Mouse (Mus musculus) ZHBTc4 (cell line): Measurements from ENCODE around the gene Armcx4.

Source experiments
- DNase-seq: peaks from one replicate; pipeline ENCODE4 v3.0.0-alpha.2; 2011; ENCODE audit warnings: low read depth, low spot score

Gene Armcx4

GRCm38 (mm10) chrX:134686267-134686666 is at the start of gene Armcx4:
TSS of gene Armcx4 (plus strand) at chrX:134686519.
- DNase-seq, result peak; percentile 88

GRCm38 (mm10) chrX:134641000-134641760 is 45.1 kb upstream of the Armcx4 start:
- no peak for DNase-seq

- DNase-seq, result no peak
Observed at GRCm38 (mm10) chrX:134646338-134646737, 40.0 kb upstream of the Armcx4 start.

DNA sequence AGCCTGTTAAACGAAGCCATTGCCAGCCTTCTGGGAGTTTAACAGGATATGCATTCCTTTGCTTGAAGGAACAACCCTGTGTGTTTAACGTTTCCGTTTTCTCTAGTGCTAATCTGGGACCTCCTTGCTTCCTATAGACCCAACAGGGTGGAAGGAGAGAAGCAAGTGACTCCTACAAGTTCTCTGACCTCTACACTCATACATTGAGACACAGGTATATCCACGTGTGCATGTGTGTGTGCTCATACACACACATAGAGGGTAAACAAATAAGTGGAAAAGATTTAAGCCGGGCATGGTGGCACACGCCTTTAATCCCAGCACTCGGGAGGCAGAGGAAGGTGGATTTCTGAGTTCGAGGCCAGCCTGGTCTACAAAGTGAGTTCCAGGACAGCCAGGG is 38.9 kb upstream of the Armcx4 start:
- DNase-seq, result no peak

DNA sequence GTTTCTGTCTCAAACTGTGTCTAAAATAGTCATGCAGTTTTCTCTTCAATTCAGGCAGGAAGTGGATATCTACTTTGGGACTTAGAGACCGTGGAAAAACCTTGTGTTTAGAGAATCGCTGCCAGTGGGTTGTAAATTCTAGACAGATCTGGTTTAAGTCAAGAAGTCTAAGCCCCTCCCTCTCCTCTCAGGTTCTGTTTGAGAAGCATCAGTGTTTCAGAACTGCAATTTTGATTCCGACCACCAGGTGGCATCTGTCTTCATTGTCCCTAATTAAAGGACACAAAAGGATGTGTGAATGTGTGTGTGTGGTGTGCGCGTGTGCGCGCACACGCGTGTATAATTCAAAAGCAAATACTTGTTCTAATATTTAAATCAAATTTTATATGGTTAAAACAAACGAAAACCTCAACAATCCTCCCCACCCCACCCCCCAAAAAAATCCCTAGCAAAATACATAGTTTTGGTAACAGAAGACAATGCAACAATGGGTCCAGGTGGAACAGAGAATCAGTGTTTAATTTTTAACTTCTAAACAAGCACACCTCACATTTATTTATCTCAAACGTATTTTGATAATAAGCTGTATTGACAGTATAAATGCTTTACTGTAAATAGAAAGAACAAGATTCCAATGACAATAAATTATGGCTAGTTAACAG is 38.2 kb upstream of the Armcx4 start:
- peak; percentile 85 for DNase-seq

DNA sequence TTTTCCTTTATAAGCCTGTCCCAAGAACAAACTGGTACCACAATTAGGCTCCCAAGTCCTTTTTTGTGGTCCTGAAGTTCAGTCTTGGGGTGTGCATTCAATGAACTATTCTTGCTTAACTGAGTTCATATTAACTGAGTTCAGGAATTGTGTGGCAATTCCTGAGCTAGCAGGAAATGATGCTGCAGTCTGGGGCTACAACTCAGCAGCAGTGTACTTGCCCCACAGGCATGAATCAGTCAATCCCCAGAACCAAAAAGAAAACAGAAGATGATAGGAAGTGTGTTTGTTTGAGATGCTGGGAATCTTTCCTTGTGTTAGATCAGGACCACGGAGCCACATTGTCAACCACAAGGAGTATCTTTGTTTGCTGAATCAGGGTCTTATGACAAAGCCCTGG is 34.3 kb upstream of the Armcx4 start:
- no peak for DNase-seq

- no peak for DNase-seq
Observed at GRCm38 (mm10) chrX:134661586-134661985, 24.7 kb upstream of the Armcx4 start.

DNA sequence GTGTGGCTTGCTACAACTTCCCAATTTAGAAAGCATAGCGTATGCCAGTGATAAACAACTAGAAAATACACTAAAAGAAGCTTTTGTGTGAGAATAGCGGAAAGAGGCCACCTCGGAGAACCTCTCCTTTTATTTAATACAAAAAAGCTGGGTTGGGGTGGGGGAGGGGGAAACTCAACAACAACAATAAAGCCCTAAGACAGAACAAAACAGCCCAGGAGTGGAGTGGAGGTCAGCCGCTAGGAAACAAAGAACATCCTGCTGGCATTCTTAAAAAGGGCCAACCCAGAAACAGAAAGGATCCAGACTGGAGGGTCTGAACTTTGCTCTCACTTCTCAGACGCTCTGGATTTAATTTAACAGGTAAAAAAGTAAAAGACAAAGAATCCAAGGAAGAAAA is 11.3 kb upstream of the Armcx4 start:
- peak; percentile 83 for DNase-seq

DNA sequence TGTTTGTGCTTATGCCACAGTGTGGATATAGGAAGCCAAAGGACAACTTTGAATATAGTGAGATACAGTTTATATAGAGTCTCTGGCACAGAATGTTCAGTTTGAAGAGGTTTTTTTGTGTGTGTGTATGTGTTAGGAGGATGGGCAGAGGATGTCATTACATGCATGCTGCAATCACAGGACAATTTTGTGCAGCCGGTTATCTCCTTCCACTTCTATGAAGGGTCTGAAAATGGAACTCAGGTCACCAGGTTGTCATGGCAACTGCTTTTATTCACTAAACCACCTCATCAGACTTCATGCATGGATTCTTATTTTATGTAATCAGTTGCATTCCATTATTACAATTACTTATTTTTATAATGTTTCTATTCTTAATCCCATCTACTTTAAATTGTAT is 10.4 kb upstream of the Armcx4 start:
- DNase-seq, result no peak

- no peak for DNase-seq
Observed at GRCm38 (mm10) chrX:134684936-134685335, 1.4 kb upstream of the Armcx4 start.

DNA sequence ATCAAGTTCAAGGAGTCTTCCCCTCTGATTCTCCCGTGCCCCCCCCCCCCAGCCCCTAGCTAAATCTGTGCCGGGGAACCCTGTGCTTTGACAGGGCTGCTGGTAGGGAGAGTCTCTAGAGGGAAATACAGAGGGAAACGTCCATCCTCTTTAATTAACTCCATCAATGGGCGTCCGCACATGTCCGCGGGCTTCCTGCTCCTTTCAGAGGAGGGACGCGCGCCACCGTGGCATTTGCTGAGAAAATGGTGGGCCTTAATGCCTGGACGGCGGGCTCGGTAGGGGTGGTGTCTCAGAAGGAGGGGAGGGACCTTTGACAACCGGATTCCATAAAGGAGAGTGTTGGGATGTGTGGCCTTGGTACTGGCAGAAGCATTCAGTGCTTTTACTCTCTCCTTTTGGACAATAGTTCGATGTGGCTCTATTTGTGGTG is 436 bp downstream of the Armcx4 start:
- DNase-seq, result peak; percentile 51

GRCm38 (mm10) chrX:134689676-134690075 is 3.4 kb downstream of the Armcx4 start:
- no peak for DNase-seq

DNA sequence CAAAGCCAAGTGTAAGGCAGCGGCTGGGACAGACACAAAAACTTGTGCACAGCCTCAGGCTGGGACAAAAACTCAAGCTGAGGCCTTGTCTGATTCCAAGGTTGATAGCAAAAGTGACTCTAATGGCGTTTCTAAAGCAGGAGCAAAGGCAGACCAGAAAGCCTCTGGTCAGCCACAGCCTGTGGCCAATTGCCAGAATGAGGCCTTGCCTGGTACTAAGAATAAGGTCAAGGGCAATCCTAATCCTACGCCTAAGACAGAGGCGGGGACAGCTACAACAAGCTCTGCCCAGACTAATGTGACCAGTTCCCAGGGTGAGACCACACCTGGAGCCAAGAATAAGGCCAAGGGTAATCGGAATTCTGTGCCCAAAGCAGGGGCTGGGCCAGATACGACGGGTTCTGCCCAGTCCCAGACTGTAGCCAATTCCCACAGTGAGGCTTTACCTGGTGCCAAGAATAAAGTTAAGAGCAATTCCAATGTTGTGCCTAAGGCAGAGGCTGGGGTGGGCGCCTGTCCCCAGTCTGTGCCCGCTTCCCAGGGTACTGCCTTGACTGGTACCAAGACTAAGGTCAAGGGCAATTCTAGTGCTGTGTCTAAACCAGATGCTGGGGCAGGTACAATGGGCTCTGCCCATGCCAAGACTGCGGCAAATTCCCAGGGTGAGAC is 4.7 kb downstream of the Armcx4 start:
- DNase-seq, result no peak

DNA sequence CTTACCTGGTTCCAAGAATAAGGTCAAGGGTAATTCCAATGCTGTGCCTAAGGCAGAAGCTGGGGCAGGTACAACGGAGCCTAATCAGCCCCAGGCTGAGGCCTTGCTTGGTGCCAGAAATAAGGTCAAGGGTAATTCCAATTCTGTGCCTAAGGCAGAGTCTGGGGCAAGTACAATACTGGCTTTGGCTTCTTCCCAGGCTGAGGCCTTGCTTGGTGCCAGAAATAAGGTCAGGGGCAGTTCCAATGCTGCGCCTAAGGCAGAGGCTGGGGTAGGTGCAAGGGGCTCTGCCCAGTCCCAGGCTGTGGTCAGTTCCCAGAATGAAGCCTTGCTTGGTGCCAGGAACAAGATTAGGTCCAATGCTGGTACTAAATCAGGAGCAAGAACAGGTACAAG is 5.2 kb downstream of the Armcx4 start:
- DNase-seq, result no peak

DNA sequence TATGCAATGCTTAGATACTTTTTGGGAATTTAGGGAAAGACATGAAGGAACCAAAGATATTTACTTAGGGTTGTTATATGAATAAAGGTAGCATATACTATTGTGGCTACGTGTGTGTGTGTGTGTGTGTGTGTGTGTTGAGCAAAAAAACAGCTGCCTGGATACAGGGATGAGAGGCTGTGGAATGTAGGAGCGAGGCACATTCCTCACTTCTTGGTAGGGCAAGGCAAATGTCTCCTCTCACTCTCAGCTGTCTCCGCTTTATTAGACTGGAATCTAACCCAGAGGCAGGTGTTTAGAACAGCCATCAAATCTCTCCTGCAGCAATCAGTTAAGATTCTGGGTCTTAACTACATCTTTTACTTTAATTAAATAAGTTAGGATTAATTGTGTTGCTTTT is 30.5 kb downstream of the Armcx4 start:
- DNase-seq, result peak; percentile 42

DNA sequence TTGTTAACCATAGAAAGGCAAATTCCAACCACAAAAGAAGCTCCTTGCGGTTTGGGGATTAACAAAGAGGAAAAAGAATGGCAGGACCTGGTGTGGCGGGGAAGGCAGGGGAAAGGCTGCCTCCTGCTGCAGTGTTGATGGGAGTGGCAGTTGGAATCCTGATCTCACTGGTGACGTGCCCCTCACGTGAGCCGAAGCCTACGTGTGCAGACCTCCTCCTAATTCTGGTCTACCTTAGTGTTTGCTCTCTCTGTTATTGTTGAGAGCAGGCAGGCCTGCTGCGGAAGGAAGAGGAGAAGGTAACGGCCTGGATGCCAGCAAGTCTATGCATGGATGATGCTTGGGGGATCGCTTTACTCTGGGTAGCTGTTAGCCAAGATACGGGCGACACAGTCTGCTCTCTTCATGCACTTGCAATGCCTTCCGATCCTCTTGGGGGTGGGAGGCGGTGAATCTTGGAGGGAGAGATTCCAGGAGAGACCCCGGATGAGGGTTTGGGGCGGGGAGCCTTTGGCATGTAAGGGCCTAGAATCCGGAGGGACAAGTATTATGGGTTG is 31.5 kb downstream of the Armcx4 start, which contains the start of gene Armcx1:
Armcx1 (plus strand) TSS at position 212 of the 557 bp plus-strand sequence.
- peak; percentile 94 for DNase-seq

- DNase-seq, result peak; percentile 88
Observed at GRCm38 (mm10) chrX:134718524-134718923, 32.2 kb downstream of the Armcx4 start.

DNA sequence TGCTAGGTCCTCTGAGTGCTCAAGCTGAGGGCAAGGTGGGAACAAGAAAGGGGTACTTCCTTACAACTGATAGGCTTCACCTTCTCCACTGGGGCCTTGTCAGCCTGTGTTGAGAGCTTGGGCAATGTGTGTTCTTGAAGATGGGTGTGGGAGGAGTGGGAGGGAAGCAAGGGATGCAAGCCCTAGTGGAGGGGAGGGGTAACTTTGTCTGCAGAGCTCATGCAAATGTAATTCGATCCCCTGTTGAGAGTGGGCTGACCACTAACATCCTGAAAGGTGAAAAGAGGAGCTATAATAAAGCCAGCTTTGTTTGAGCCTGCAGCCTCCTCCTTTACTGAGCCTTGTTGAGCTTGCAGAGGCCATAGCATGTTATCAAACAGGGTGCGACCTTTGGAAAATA is 37.4 kb downstream of the Armcx4 start:
- peak; percentile 45 for DNase-seq

DNA sequence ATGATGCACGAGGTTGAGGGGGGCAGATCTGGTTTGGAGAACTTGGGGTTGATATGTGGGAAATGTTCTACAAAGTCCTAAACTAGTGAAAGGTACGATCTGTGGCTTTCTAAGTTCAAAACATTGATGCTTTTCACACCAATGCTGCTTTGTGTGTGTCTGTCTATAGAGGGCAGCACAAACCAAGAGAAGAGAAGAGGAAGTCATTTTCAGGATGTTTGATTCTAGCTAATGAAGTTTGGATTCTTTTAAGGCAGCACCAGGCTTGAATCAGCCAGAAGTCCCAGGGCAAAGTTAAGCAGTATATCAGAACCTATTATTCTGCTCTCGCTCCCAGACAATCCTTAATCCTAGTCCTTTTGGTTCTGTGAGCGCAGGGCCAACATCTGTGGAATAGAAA is 43.5 kb downstream of the Armcx4 start:
- DNase-seq, result peak; percentile 30

DNA sequence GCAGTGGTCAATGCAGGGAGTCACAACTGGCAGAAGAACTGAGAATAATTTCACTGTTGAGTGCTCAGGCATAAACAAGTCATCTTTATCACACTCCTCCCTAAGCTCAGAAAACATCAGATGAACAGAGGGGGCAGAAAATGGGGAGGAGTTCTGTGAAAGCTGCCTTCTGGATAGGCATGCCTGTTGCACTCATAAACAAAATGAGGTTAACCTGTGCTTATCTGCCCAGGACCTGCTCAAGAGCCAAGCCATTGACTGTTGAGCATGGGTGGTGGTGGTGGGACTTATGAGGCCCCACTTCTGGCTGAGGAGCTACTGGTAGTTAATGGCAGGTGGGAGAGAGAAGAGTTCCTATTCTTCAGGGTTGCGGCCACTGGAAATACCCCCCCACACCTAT is 51.5 kb downstream of the Armcx4 start:
- DNase-seq, result no peak

DNA sequence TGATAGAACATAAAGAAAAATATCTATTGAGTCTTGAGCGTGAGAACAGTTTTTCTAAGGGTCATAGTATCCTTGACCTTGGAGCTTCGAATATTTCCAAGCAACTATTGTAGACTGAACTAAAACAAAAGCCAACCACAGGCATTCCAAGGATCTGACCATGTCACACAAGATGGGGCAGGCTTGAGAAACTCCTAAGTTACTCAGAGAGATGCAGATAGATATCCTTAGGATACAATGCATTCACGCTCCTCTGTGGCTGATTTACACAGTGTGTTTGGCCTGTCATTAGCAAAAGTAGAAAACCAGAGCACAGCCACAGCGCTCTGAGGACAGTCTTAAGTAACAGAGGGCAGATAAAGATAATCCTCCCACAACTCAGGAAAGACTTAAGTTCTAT is 52.8 kb downstream of the Armcx4 start:
- DNase-seq, result no peak

- no peak for DNase-seq
Observed at GRCm38 (mm10) chrX:134741862-134742261, 55.5 kb downstream of the Armcx4 start.
